Mouse (Mus musculus) cerebellum, postnatal 25 days (tissue): ENCODE results near the gene Zmat1.
A peak's percentile ranks its signal among the peaks of the same experiment; 100 is the strongest.
"Not testable (repeated sequence)": the region's sequence is repeated elsewhere in the genome, so short reads cannot be mapped to it uniquely, and the experiment has no call there.

Source experiments
- DNase-seq, 2 experiments: peaks; one replicate each; pipeline ENCODE4 v3.0.0; 2021; ENCODE audit warnings: mixed read lengths in 2 of 2

Zmat1 gene

DNA sequence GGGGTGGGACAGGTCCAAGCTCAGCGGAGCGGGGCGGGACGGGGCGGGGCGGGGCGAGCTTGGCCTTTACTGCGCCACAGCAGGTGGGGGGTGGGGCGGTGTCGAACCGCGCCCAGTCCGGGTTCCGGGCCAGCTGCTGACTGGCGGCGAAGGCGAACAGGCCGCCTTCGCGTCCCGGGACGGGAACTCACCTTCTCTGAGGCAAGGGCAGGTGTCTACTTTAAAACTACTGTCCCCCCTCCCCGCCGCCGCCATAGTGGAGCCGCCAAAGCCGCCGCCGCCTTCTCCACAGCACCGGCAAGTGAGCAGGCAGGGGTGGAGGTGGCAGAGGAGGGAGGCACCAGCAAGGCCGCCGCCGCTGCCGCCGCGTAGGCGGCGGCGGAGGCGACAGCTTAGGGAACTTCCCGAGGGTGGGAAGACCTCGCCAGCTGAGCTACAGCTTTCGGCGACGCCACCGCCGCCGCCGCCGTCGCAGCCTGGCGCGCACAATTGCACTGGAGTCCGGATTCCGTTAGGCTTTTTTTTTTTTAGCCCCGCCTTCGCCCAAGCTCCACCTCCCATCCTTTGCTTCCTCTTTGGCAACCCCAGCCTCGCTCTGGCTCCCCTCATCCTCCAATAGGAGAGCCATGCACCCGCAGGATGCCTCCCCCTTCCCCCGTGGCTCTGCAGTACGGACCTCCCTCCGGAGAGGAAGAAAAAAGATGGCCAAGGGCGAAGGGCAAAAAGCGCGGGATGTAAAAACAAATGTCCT, at the start of gene Zmat1:
Zmat1 (minus strand) TSS at position 490 of the 751 bp plus-strand sequence.
- peak; percentile 85 to 89 for DNase-seq

DNA sequence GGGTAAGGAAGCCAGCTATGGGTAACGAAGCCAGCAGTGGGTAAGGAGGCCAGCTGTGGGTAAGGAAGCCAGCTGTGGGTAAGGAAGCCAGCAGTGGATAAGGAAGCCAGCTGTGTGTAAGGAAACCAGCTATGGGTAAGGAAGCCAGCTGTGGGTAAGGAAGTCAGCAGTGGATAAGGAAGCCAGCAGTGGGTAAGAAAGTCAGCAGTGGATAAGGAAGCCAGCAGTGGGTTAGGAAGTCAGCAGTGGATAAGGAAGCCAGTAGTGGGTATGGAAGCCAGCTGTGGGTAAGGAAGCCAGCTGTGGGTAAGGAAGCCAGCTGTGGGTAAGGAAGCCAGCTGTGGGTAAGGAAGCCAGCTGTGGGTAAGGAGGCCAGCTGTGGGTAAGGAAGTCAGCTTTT, 44.9 kb upstream of the Zmat1 start:
- DNase-seq, result not testable (repeated sequence)

GRCm38 (mm10) chrX:135035962-135036375, 27.0 kb upstream of the Zmat1 start:
- DNase-seq, result peak; percentile 66 to 76

GRCm38 (mm10) chrX:135025135-135025534, 16.1 kb upstream of the Zmat1 start:
- no peak for DNase-seq

DNA sequence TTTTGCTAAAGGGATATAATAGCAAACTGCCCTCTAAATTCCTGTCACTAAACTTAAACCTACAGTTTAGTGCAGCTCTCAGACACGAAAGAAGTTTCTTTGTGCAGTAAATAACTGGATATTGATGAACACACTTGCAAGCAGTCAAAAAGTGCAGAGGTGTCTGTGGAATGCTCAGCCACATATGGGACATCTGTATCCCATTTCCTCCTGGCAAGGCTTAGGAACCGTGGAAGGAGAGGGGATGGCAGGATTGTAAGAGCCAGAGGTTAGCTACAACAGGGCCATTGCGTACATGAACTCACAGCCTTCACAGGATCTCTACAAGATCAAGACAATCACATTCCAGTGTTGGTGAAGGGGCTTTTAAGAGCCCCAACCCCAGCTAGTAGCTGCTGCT, 2.4 kb upstream of the Zmat1 start:
- DNase-seq, result no peak

- DNase-seq, result no peak
Measured at GRCm38 (mm10) chrX:135009471-135009815, 434 bp upstream of the Zmat1 start.

GRCm38 (mm10) chrX:135008021-135008420, 988 bp downstream of the Zmat1 start:
- DNase-seq, result no peak

- no peak for DNase-seq
Measured at GRCm38 (mm10) chrX:134964546-134964945, 44.5 kb downstream of the Zmat1 start, which contains the start of gene Nxf2. Gene Nxf2, minus strand, starts transcription at chrX:134964754.

DNA sequence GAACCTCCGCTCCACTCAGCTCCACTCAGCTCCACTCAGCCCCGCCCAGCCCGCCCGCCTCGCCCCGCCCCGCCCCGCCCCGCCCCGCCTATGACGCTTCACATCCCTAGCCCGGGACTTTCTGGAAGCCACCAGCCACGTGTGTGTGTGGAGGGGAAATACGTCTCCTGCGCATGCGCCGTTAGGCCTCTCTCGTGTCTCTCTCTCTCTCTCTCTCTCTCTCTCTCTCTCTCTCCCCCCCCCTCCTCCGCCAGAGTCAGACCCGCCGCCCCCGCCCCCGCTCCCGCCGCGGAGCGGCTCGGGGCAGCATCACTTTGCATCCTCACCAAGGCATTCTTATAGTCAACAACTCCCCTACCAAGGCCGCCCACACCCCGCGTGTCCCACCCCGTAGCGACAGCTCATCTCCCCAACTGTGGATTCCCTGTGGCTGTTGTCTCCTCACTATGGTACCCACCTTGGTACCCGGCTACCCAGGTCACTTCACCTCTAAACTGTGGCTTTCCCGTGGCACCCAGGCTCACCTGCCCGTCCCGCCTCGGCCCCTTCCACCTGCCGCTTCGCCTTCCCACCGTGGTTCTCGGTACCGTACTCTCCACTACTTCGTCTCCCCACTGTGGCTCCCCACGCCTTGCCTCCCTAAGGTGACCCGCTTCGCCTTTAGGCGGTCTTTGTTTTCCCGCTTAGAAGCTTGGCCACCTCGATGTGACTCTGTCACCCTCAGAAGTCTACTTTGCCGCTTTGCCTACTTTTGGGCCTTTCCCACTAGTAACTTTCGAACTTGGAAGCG, 45.5 kb downstream of the Zmat1 start:
- DNase-seq, result peak; percentile 49 to 75

DNA sequence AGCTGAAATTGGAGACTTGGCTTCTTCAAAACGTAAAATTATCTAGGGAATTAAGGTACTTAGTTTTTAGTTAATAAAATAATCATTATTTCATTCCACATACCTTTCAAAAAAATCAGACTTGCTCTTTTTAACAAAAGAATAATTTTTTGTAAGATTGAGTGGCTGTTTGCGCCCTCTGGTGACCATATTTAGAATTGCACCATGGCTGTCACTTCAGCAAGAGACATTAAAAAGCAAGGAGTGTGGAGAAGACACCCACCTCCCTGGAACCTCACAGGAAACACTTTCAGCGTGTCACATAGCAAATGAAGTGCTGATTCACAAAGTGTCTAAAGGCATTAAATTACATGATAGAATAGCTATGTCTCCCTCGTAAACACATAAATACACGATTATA, 78.6 kb downstream of the Zmat1 start:
- DNase-seq, result peak; percentile 33 to 57

GRCm38 (mm10) chrX:134929927-134930326, 79.1 kb downstream of the Zmat1 start:
- peak in 1 of 2 experiments; percentile 3 for DNase-seq

- peak; percentile 10 to 58 for DNase-seq
Measured at GRCm38 (mm10) chrX:134925058-134925457, 84.0 kb downstream of the Zmat1 start.

GRCm38 (mm10) chrX:134923675-134924424, 85.2 kb downstream of the Zmat1 start:
- DNase-seq, result no peak
